Mouse (Mus musculus) G1E (cell line): ENCODE data around the gene Gna12. TPM values are rescaled to one million over a fixed set of nuclear protein-coding genes. Genes with fewer than 3 reads are reported as not detected.
A peak's percentile ranks its signal among the peaks of the same experiment; 100 is the strongest.

Experiments
- ATAC-seq: 2 replicates; pipeline ENCODE4 v1.8.0; 2016; ENCODE audit warnings: mild to moderate bottlenecking; ENCODE audit not compliant: insufficient number of reproducible peaks, poor library complexity, low FRiP score, severe bottlenecking; ENCODE audit errors: extremely low read depth
- DNase-seq: peaks from one replicate; pipeline ENCODE4 v3.0.0; 2012; ENCODE audit warnings: low spot score
- H3K27me3 ChIP-seq: 2 replicates; pipeline ENCODE4 v1.6.1; 2012; ENCODE audit warnings: mild to moderate bottlenecking, low read length, inconsistent platforms; ENCODE audit not compliant: insufficient read depth
- H3K36me3 ChIP-seq: replicated peaks from 2 replicates; pipeline ENCODE3; 2012; ENCODE audit warnings: mild to moderate bottlenecking, inconsistent platforms
- H3K4me1 ChIP-seq: 2 replicates; pipeline ENCODE4 v1.6.1; 2012; ENCODE audit warnings: low read depth, low read length, inconsistent platforms, mixed read lengths; ENCODE audit not compliant: insufficient read depth
- H3K4me3 ChIP-seq: 2 replicates; pipeline ENCODE4 v1.5.1; 2012; ENCODE audit warnings: low read depth, mild to moderate bottlenecking, inconsistent platforms, low read length, moderate library complexity, mixed read lengths
- H3K9me3 ChIP-seq: replicated peaks from 2 replicates; pipeline ENCODE4 v1.6.1; 2012; ENCODE audit warnings: inconsistent platforms
- CTCF ChIP-seq: IDR thresholded peaks from 2 replicates; pipeline ENCODE4 v1.5.1; 2012; ENCODE audit warnings: low read depth, low read length, inconsistent platforms, mixed read lengths
- GATA1 ChIP-seq: IDR thresholded peaks from 2 replicates; pipeline ENCODE4 v1.6.1; 2012; ENCODE audit warnings: borderline replicate concordance, low read length, inconsistent platforms, mixed read lengths
- GATA2 ChIP-seq: IDR thresholded peaks from 2 replicates; pipeline ENCODE4 v1.6.1; 2012; ENCODE audit warnings: low read depth, low read length, inconsistent platforms, borderline replicate concordance
- POLR2AphosphoS5 ChIP-seq: IDR thresholded peaks from 2 replicates; pipeline ENCODE4 v1.6.1; 2012; ENCODE audit warnings: low read depth, low read length, inconsistent platforms; ENCODE audit not compliant: insufficient replicate concordance
- TAL1 ChIP-seq: conservative IDR thresholded peaks from 2 replicates; pipeline ENCODE4 v1.6.1; 2012; ENCODE audit warnings: low read depth, low read length, inconsistent platforms, mixed read lengths
- polyA plus RNA-seq: library from polyadenylated mRNA; stranded (reverse); fragments of >175 nt; gene quantifications from 2 replicates; pipeline ENCODE4 v1.2.3, GENCODE M21; 2012
- total RNA-seq, 2 experiments: library from RNA; stranded (forward) in 1 of 2; stranded (reverse) in 1 of 2; fragments of 200-1000 nt in 1 of 2; fragments of >200 nt in 1 of 2; fragmentation: Nextera tagmentation in 1 of 2; gene quantifications; 2 replicates each; pipeline ENCODE4 v1.2.3; 2014 to 2017

Gene Gna12
- total and polyA plus RNA-seq, 3 experiments: 22.2 to 66.7 (median 53.1) TPM

DNA sequence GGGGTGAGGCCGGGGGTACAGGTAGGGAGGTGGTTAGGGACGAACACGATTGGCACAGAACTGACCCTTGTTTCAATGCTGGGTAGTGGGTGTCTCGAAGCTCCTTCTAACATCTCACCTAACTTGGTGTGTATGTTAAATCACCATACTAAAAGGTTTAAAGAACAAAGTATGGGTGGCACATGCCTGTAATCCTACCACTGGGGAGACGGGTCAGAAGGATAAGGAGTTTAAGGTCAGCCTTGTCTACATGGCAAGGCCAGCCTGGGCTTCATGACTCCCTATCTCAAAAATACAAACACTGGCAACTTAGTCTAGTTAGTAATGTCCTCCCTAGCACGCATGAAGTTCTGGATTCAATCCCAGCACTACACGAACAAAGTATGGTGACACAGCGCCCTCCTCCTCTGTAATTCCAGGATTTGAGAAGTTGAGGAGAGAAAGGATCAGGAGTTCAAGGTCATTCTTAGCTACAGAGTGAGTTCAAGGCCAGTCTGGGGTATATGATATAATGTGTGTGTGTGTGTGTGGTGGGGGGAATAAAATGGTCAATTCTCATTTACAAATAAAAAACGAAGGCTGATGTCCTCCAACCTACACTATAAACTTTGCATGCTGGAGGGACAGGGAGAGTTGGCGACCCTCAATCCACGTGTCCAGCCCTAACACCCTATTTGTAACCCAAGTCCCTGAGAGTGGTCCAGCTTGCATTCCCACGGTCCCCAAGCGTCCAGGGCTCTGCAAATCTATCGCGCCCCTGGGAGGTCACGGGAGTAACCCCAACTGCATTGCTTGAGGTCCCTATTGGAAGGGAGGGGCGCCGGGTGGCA is 935 bp downstream of the Gna12 start:
- Histone ChIP-seq H3K4me3 (peak overlapping the region; percentile 89), H3K36me3 (peaks cover 18% of the 10 kb centered on the region), H3K27me3 (no peaks in the 10 kb centered on the region; the same call in 1 of the 2 replicates), H3K9me3 (no peaks in the 10 kb centered on the region), H3K4me1 (peaks cover 41% of the 10 kb centered on the region)
- no peak for TF ChIP-seq TAL1
- no peak for TF ChIP-seq GATA2
- TF ChIP-seq POLR2AphosphoS5: no peak
- no peak for TF ChIP-seq CTCF
- no peak for TF ChIP-seq GATA1
- no peak for DNase-seq
- no peak for ATAC-seq

DNA sequence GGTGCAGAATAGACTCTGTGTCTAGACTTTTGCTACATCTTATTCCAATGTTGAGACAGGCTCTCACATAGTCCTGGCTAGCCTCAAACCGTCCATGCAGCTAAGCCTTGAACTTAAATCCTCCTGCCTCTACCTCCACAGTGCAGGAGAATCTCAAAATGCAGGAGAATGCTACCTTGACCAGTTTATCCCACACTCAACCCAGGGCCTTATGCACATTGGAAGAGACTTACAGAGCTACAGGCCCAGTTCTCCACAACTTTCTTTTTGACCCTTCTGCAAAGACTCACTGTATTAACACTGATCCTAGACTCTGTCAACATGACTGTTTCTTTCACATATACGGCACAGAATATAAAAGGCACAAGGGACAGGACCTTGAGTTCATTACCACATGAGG is 1.9 kb downstream of the Gna12 start:
- Histone ChIP-seq H3K27me3 (no peaks in the 10 kb centered on the region; the same call in 1 of the 2 replicates), H3K36me3 (peaks cover 19% of the 10 kb centered on the region), H3K4me3 (no peak overlapping the region), H3K9me3 (no peaks in the 10 kb centered on the region), H3K4me1 (peaks cover 48% of the 10 kb centered on the region)
- no peak for DNase-seq
- TF ChIP-seq CTCF (no peak), POLR2AphosphoS5 (no peak), TAL1 (no peak), GATA2 (no peak), GATA1 (no peak)
- ATAC-seq: no peak

DNA sequence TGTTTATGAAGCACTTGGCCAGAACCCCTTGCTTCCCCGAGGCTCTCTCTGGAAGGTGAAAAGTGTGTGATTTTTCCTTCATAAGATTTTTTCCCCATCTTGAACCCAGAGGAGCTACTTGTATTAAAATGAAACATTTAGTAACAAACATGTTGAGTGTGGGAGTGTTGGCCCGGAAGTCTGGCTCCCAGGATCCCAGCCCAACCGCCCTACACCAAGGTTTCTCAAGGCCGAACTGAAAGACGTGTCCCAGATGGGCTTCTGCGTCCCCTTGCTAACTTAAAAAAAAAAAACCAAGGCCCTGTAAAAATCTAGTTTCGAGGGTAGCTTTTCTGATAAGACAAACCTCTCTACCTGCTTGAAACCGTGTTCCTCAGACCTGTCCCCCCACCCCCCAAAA is 2.3 kb downstream of the Gna12 start:
- DNase-seq (no peak), ATAC-seq (no peak)
- TF ChIP-seq CTCF (no peak), GATA1 (no peak), GATA2 (no peak), POLR2AphosphoS5 (no peak), TAL1 (no peak)
- H3K9me3 ChIP-seq: no peaks in the 10 kb centered on the region
- H3K4me3 ChIP-seq: no peak overlapping the region
- peaks cover 21% of the 10 kb centered on the region for H3K36me3 ChIP-seq
- H3K4me1 ChIP-seq: peaks cover 51% of the 10 kb centered on the region
- H3K27me3 ChIP-seq: no peaks in the 10 kb centered on the region; the same call in 1 of the 2 replicates

DNA sequence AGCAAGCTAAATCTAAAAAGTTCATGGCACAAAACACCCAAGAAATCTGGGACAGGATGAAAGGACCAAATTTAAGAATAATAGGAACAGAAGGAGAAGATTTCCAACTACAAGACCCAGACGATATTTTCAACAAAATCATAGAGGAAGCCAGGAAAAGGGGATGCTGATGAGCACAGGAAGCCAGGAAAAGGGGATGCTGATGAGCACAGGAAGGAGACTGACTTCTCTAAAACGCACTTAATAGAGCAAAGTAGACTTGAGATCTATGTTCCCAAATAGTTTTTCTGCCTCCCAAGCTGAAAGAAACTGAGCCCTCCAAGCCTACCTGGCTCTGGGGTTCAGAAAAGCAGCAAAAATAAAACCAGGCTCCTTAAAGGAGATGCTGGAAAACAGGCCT is 2.8 kb downstream of the Gna12 start:
- DNase-seq (no peak), ATAC-seq (no peak)
- Histone ChIP-seq H3K4me1 (peaks cover 54% of the 10 kb centered on the region), H3K9me3 (no peaks in the 10 kb centered on the region), H3K4me3 (no peak overlapping the region), H3K36me3 (peaks cover 23% of the 10 kb centered on the region), H3K27me3 (no peaks in the 10 kb centered on the region)
- no peak for TF ChIP-seq TAL1
- no peak for TF ChIP-seq GATA2
- no peak for TF ChIP-seq GATA1
- TF ChIP-seq CTCF: no peak
- TF ChIP-seq POLR2AphosphoS5: no peak

DNA sequence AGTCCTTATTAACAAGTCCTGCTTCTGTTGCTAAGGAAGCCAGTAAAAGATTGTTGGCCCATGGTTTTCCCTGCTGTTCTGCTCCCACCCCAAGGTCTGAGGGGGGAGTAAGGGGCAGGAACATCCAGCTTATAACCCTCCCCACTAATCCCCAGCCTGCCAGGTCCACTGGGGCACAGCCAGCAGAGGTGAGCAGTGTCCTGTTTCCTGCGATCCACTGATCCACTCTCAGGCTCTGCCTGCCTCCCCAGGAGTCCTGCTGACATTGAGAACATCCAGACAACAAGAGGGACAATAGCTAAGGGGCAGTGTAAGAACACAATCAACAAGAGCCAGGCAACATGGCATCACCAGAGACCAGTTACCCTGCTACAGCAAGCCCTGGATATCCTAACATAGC is 3.4 kb downstream of the Gna12 start:
- ATAC-seq (no peak), DNase-seq (no peak)
- Histone ChIP-seq H3K27me3 (no peaks in the 10 kb centered on the region), H3K36me3 (peaks cover 27% of the 10 kb centered on the region), H3K4me1 (peaks cover 55% of the 10 kb centered on the region), H3K9me3 (no peaks in the 10 kb centered on the region), H3K4me3 (no peak overlapping the region)
- TF ChIP-seq CTCF (no peak), GATA2 (no peak), TAL1 (no peak), POLR2AphosphoS5 (no peak), GATA1 (no peak)

DNA sequence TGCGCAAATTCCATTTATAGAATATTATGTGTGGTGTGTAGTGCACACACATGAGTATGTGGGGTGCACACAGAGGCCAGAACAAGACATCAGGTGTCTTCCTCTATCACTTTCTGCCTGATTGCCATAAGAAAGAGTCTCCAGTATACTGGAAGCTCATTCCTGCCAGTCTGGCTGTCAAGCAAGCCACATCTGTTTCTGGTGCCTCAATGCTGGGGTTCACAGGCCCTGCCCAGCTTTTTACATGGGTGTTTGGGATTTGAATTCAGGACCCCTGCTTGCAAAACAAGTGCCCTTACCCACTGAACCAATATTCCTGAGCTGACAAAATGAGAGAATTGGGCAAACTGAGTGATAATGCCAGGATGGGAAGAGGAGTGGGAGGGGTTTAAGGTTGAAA is 4.1 kb downstream of the Gna12 start:
- Histone ChIP-seq H3K4me3 (no peak overlapping the region), H3K4me1 (peaks cover 50% of the 10 kb centered on the region), H3K9me3 (no peaks in the 10 kb centered on the region), H3K36me3 (peaks cover 28% of the 10 kb centered on the region), H3K27me3 (no peaks in the 10 kb centered on the region)
- DNase-seq (no peak), ATAC-seq (no peak)
- TF ChIP-seq TAL1 (no peak), GATA1 (no peak), CTCF (no peak), GATA2 (no peak), POLR2AphosphoS5 (no peak)

DNA sequence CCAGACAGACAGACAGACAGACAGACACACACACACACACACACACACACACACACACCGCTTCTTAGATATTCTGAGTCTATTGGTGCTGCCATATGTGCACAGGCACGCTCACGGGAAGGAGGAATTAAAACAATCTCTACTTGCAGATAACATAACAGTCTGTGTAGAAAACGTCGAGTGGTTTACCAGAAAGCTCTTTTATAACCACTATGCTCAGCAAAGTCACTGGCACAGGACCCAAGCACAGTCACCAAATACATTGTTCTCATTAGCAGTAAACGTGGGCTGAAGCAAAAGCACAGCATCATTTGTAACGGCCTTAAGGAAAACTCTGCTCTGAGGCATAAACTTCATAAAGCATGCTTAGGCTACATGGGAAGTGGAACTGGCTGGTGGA is 6.1 kb downstream of the Gna12 start:
- no peaks in the 10 kb centered on the region for H3K9me3 ChIP-seq
- peaks cover 35% of the 10 kb centered on the region for H3K4me1 ChIP-seq
- H3K27me3 ChIP-seq: no peaks in the 10 kb centered on the region
- no peak overlapping the region for H3K4me3 ChIP-seq
- peaks cover 36% of the 10 kb centered on the region for H3K36me3 ChIP-seq
- ATAC-seq: no peak
- TF ChIP-seq GATA2: no peak
- no peak for TF ChIP-seq TAL1
- TF ChIP-seq GATA1: no peak
- TF ChIP-seq POLR2AphosphoS5: no peak
- TF ChIP-seq CTCF: no peak
- DNase-seq: no peak
